Mouse (Mus musculus): ENCODE measurements at regions not wholly inside any gene's neighbourhood (a gene's known extent, or its start where the extent isn't known, plus 50 kb on each side); places are given as distances from the start of the nearest gene placed in this dataset.

- no peak overlapping the region for H3K27ac ChIP-seq
- H3K27me3 ChIP-seq (ENCODE audit: insufficient read depth, low read length): no peaks in the 10 kb centered on the region
- H3K4me3 ChIP-seq (replicated peaks; ENCODE audit: low read depth, low read length): no peak overlapping the region
- DNase-seq (ENCODE audit: low spot score): no peak
- TF ChIP-seq CTCF (IDR thresholded peaks at IDR 0.05; ENCODE audit: low read depth): no peak
- H3K9ac ChIP-seq (ENCODE audit: low read depth, low read length): no peak overlapping the region
- WGBS: 73% methylated on average over 6 of the region's 6 CpGs
- no peak for ATAC-seq (replicated peaks; ENCODE audit: low FRiP score, low read depth)
- H3K4me1 ChIP-seq (replicated peaks; ENCODE audit: insufficient read depth, low read length): no peaks in the 10 kb centered on the region
- H3K36me3 ChIP-seq (ENCODE audit: insufficient read depth, low read length): no peaks in the 10 kb centered on the region
- no peak overlapping the region for H3K4me2 ChIP-seq (ENCODE audit: low read length)
- no peaks in the 10 kb centered on the region for H3K9me3 ChIP-seq (replicated peaks; ENCODE audit: low read length)
Observed at GRCm38 (mm10) chr1:177366914-177367313, 75.2 kb upstream of the Zbtb18 start.

GRCm38 (mm10) chr1:177366475-177366874 lies 75.7 kb upstream of the Zbtb18 start:
- Histone ChIP-seq H3K9ac (ENCODE audit: low read depth, low read length) (no peak overlapping the region), H3K27me3 (ENCODE audit: insufficient read depth, low read length) (no peaks in the 10 kb centered on the region), H3K9me3 (replicated peaks; ENCODE audit: low read length) (no peaks in the 10 kb centered on the region), H3K4me3 (replicated peaks; ENCODE audit: low read depth, low read length) (no peak overlapping the region), H3K4me2 (ENCODE audit: low read length) (no peak overlapping the region), H3K27ac (no peak overlapping the region), H3K4me1 (replicated peaks; ENCODE audit: insufficient read depth, low read length) (no peaks in the 10 kb centered on the region), H3K36me3 (ENCODE audit: insufficient read depth, low read length) (no peaks in the 10 kb centered on the region)
- DNase-seq (ENCODE audit: low spot score) (no peak), ATAC-seq (replicated peaks; ENCODE audit: low FRiP score, low read depth) (no peak)
- 74% methylated on average over 7 of the region's 7 CpGs for WGBS
- no peak for TF ChIP-seq CTCF (IDR thresholded peaks at IDR 0.05; ENCODE audit: low read depth)

GRCm38 (mm10) chr1:177364355-177364754 lies 77.8 kb upstream of the Zbtb18 start:
- H3K4me1 ChIP-seq (replicated peaks; ENCODE audit: insufficient read depth, low read length): no peaks in the 10 kb centered on the region
- no peak for DNase-seq (ENCODE audit: low spot score)
- TF ChIP-seq CTCF (IDR thresholded peaks at IDR 0.05; ENCODE audit: low read depth): no peak
- 85% methylated on average over 7 of the region's 7 CpGs for WGBS
- no peak for ATAC-seq (replicated peaks; ENCODE audit: low FRiP score, low read depth)
- no peaks in the 10 kb centered on the region for H3K27me3 ChIP-seq (ENCODE audit: insufficient read depth, low read length)
- no peak overlapping the region for H3K27ac ChIP-seq
- H3K9me3 ChIP-seq (replicated peaks; ENCODE audit: low read length): no peaks in the 10 kb centered on the region
- no peak overlapping the region for H3K9ac ChIP-seq (ENCODE audit: low read depth, low read length)
- no peak overlapping the region for H3K4me3 ChIP-seq (replicated peaks; ENCODE audit: low read depth, low read length)
- H3K4me2 ChIP-seq (ENCODE audit: low read length): no peak overlapping the region
- H3K36me3 ChIP-seq (ENCODE audit: insufficient read depth, low read length): no peaks in the 10 kb centered on the region

GRCm38 (mm10) chr1:177362398-177362797 lies 79.8 kb upstream of the Zbtb18 start:
- Histone ChIP-seq H3K4me1 (replicated peaks; ENCODE audit: insufficient read depth, low read length) (no peaks in the 10 kb centered on the region), H3K9me3 (replicated peaks; ENCODE audit: low read length) (no peaks in the 10 kb centered on the region), H3K27ac (no peak overlapping the region), H3K4me2 (ENCODE audit: low read length) (no peak overlapping the region), H3K27me3 (ENCODE audit: insufficient read depth, low read length) (no peaks in the 10 kb centered on the region), H3K4me3 (replicated peaks; ENCODE audit: low read depth, low read length) (no peak overlapping the region), H3K36me3 (ENCODE audit: insufficient read depth, low read length) (no peaks in the 10 kb centered on the region), H3K9ac (ENCODE audit: low read depth, low read length) (no peak overlapping the region)
- WGBS: 91% methylated on average over 8 of the region's 8 CpGs
- ATAC-seq (replicated peaks; ENCODE audit: low FRiP score, low read depth) (no peak), DNase-seq (ENCODE audit: low spot score) (no peak)
- TF ChIP-seq CTCF (IDR thresholded peaks at IDR 0.05; ENCODE audit: low read depth): no peak

GRCm38 (mm10) chr1:177348400-177349092 lies 90.5 kb upstream of the Akt3 start:
- DNase-seq (ENCODE audit: low spot score): no peak
- H3K9me3 ChIP-seq (replicated peaks; ENCODE audit: low read length): no peaks in the 10 kb centered on the region
- no peak for ATAC-seq (replicated peaks; ENCODE audit: low FRiP score, low read depth)
- H3K4me1 ChIP-seq (replicated peaks; ENCODE audit: insufficient read depth, low read length): no peaks in the 10 kb centered on the region
- H3K36me3 ChIP-seq (ENCODE audit: insufficient read depth, low read length): no peaks in the 10 kb centered on the region
- no peak overlapping the region for H3K27ac ChIP-seq
- no peak overlapping the region for H3K9ac ChIP-seq (ENCODE audit: low read depth, low read length)
- no peak overlapping the region for H3K4me3 ChIP-seq (replicated peaks; ENCODE audit: low read depth, low read length)
- no peaks in the 10 kb centered on the region for H3K27me3 ChIP-seq (ENCODE audit: insufficient read depth, low read length)
- no peak for TF ChIP-seq CTCF (IDR thresholded peaks at IDR 0.05; ENCODE audit: low read depth)
- no peak overlapping the region for H3K4me2 ChIP-seq (ENCODE audit: low read length)
- 89% methylated on average over 17 of the region's 17 CpGs for WGBS

- no peak for DNase-seq (ENCODE audit: low spot score)
- Histone ChIP-seq H3K4me3 (replicated peaks; ENCODE audit: low read depth, low read length) (no peak overlapping the region), H3K36me3 (ENCODE audit: insufficient read depth, low read length) (no peaks in the 10 kb centered on the region), H3K4me1 (replicated peaks; ENCODE audit: insufficient read depth, low read length) (no peaks in the 10 kb centered on the region), H3K4me2 (ENCODE audit: low read length) (no peak overlapping the region), H3K27me3 (ENCODE audit: insufficient read depth, low read length) (no peaks in the 10 kb centered on the region), H3K9ac (ENCODE audit: low read depth, low read length) (no peak overlapping the region), H3K9me3 (replicated peaks; ENCODE audit: low read length) (no peaks in the 10 kb centered on the region), H3K27ac (no peak overlapping the region)
- WGBS: 44% methylated on average over 4 of the region's 4 CpGs
- ATAC-seq (replicated peaks; ENCODE audit: low FRiP score, low read depth): no peak
- TF ChIP-seq CTCF (IDR thresholded peaks at IDR 0.05; ENCODE audit: low read depth): no peak
Observed at GRCm38 (mm10) chr1:177347208-177347607, 89.2 kb upstream of the Akt3 start.

- H3K9ac ChIP-seq (ENCODE audit: low read depth, low read length): no peak overlapping the region
- ATAC-seq (replicated peaks; ENCODE audit: low FRiP score, low read depth) (no peak), DNase-seq (ENCODE audit: low spot score) (no peak)
- no peaks in the 10 kb centered on the region for H3K36me3 ChIP-seq (ENCODE audit: insufficient read depth, low read length)
- no peak overlapping the region for H3K4me3 ChIP-seq (replicated peaks; ENCODE audit: low read depth, low read length)
- no peaks in the 10 kb centered on the region for H3K27me3 ChIP-seq (ENCODE audit: insufficient read depth, low read length)
- no peaks in the 10 kb centered on the region for H3K4me1 ChIP-seq (replicated peaks; ENCODE audit: insufficient read depth, low read length)
- no peak for TF ChIP-seq CTCF (IDR thresholded peaks at IDR 0.05; ENCODE audit: low read depth)
- H3K27ac ChIP-seq: no peak overlapping the region
- no peaks in the 10 kb centered on the region for H3K9me3 ChIP-seq (replicated peaks; ENCODE audit: low read length)
- H3K4me2 ChIP-seq (ENCODE audit: low read length): no peak overlapping the region
- whole genome bisulfite sequencing: 43% methylated on average over 6 of the region's 6 CpGs
Observed at GRCm38 (mm10) chr1:177346540-177346939, 88.5 kb upstream of the Akt3 start.

All from kidney, postnatal 0 days (tissue).